Mouse (Mus musculus) CH12.LX (cell line): Measurements from ENCODE around the gene Cox6a1.
A peak's percentile ranks its signal among the peaks of the same experiment; 100 is the strongest.

Experiments
- CTCF ChIP-seq, 2 experiments: IDR thresholded peaks in 1 of 2; conservative IDR thresholded peaks in 1 of 2; 2 replicates each; pipeline ENCODE4 v1.5.1; 2011 to 2012; ENCODE audit warnings: low read depth in 2 of 2, low read length in 2 of 2, improper control_type of control experiment in 1 of 2, inconsistent platforms in 1 of 2, mild to moderate bottlenecking in 1 of 2, moderate library complexity in 1 of 2
- E2F4 ChIP-seq: IDR thresholded peaks from 2 replicates; pipeline ENCODE4 v1.6.1; 2011; ENCODE audit warnings: low read depth, low read length, improper control_type of control experiment; ENCODE audit not compliant: insufficient replicate concordance
- MAX ChIP-seq: IDR thresholded peaks from 2 replicates; pipeline ENCODE4 v1.6.1; 2011; ENCODE audit warnings: low read length, improper control_type of control experiment
- MEF2A ChIP-seq: IDR thresholded peaks from 2 replicates; pipeline ENCODE4 v1.6.1; 2014; ENCODE audit warnings: low read depth, mild to moderate bottlenecking, inconsistent platforms, low read length, improper control_type of control experiment, borderline replicate concordance
- POLR2AphosphoS2 ChIP-seq: IDR thresholded peaks from 2 replicates; pipeline ENCODE4 v1.6.1; 2011; ENCODE audit warnings: low read depth, low read length, improper control_type of control experiment
- ZKSCAN1 ChIP-seq: IDR thresholded peaks from 2 replicates; pipeline ENCODE4 v1.6.1; 2012; ENCODE audit warnings: low read depth, inconsistent platforms, low read length, improper control_type of control experiment, borderline replicate concordance

- no peak for TF ChIP-seq E2F4
- TF ChIP-seq ZKSCAN1 = no peak
- no peak; the same call in 1 of the 2 replicates for TF ChIP-seq POLR2AphosphoS2
- 0 out of 2 replicates have a peak, but pooled peaks have one; percentile 10 for TF ChIP-seq MEF2A
- peak in 1 of 2 experiments; percentile 52; a peak in 2 of 4 replicates for TF ChIP-seq CTCF (conservative IDR thresholded peaks at IDR 0.05 in 1 of 2, IDR thresholded peaks at IDR 0.05 in 1 of 2; ENCODE audit: low read depth in 2 of 2, low read length in 2 of 2)
- TF ChIP-seq MAX = 0 out of 2 replicates have a peak, but pooled peaks have one; percentile 37
These were observed 48.6 kb downstream of the Cox6a1 start for GRCm38 (mm10) chr5:115300035-115300744.
